Comparison of ENCODE assay signal across 16 mouse cellular contexts in genomic region chr6:4971229-4971628, GRCm38 (mm10).
A peak's percentile ranks its signal among the peaks of the same experiment; 100 is the strongest.
DNase-seq lines count a peak whose midpoint lies in the region; ATAC-seq and TF ChIP-seq lines count a peak whose summit lies in the region.
"Had no signal": no experiment of that assay in that cellular context is flagged by ENCODE, and none has a peak within 500 bp of the region (broad histone marks: within the 10 kb centered on the region; RNA-seq: fewer than 3 reads in every experiment).

No protein-coding gene starts in this region.

- peak overlapping the region; percentile 17; the same call in 1 of the 2 replicates for H3K27ac ChIP-seq in heart, adult 2 months
- no peak overlapping the region for H3K27ac ChIP-seq in heart, embryonic 12.5 days (ENCODE audit: poor library complexity, severe bottlenecking)
- H3K27ac ChIP-seq: lung, embryonic 15.5 days; stomach, postnatal 0 days had no signal

- H3K4me1 ChIP-seq in heart, adult 2 months (ENCODE audit: control insufficient read depth, insufficient read depth, low read length), result no peaks in the 10 kb centered on the region
- H3K4me1 ChIP-seq in heart, embryonic 12.5 days (replicated peaks), result peaks cover 13% of the 10 kb centered on the region; the same call in 1 of the 2 replicates

- no peaks in the 10 kb centered on the region for H3K79me2 ChIP-seq in heart, adult 2 months (replicated peaks; ENCODE audit: control insufficient read depth, insufficient read depth, low read length)

- no peak overlapping the region for H3K4me3 ChIP-seq in heart, adult 2 months
- H3K4me3 ChIP-seq in heart, embryonic 12.5 days, result no peak overlapping the region
- H3K4me3 ChIP-seq: lung, embryonic 15.5 days had no signal

- no peak for TF ChIP-seq POLR2A in heart, adult 2 months (IDR thresholded peaks at IDR 0.05; ENCODE audit: insufficient read depth, low read depth, low read length)

- peak; percentile 45 to 57 for DNase-seq in heart, adult 18-20 months
- DNase-seq in heart, postnatal 25 days (ENCODE audit: low spot score), result no peak
- peak in 1 of 2 experiments; percentile 46 for DNase-seq in heart, adult 2 months
- peak; percentile 55 for DNase-seq in heart, postnatal 4 days
- DNase-seq in embryo, embryonic 11 days, result no peak
- DNase-seq in kidney, postnatal 36 days, result no peak
- DNase-seq: gastrocnemius, postnatal 25 days; kidney, adult 8-10 months; layer of hippocampus, postnatal 36 days; thymus, postnatal 25 days had no signal

- no peak overlapping the region for H3K9ac ChIP-seq in heart, adult 2 months (ENCODE audit: low read depth, low read length)
- H3K9ac ChIP-seq in heart, embryonic 12.5 days, result no peak overlapping the region
- H3K9ac ChIP-seq: lung, embryonic 15.5 days had no signal

- H3K36me3 ChIP-seq in heart, adult 2 months (ENCODE audit: control insufficient read depth, insufficient read depth, low read length), result no peaks in the 10 kb centered on the region
- H3K36me3 ChIP-seq in heart, embryonic 12.5 days, result no peaks in the 10 kb centered on the region
- H3K36me3 ChIP-seq: G1E; lung, embryonic 15.5 days had no signal

- no peak for TF ChIP-seq CTCF in heart, adult 2 months (IDR thresholded peaks at IDR 0.05)

- H3K4me2 ChIP-seq in heart, embryonic 12.5 days, result peak overlapping the region; percentile 24; the same call in 1 of the 2 replicates
- H3K4me2 ChIP-seq: lung, embryonic 15.5 days had no signal

- H3K9me3 ChIP-seq in heart, embryonic 12.5 days (replicated peaks), result no peaks in the 10 kb centered on the region
- H3K9me3 ChIP-seq: G1E; lung, embryonic 15.5 days had no signal

- TF ChIP-seq EP300 in heart, adult 2 months (IDR thresholded peaks at IDR 0.05; ENCODE audit: insufficient read depth, low read depth, low read length), result no peak

- intact Hi-C loops in heart, postnatal 25 days (cut with DNase I), result no loop called here
- intact Hi-C loops in heart, adult 2 months (cut with DNase I), result no loop called here

- ATAC-seq in heart, embryonic 12.5 days (ENCODE audit: insufficient number of reproducible peaks, low FRiP score), result no peak
- ATAC-seq: CD4-positive, CD25-positive, alpha-beta regulatory T cell, adult 4 months; inflammation-experienced regulatory T-cells, adult 6 months had no signal

- WGBS in heart, adult 2 months, result 59% methylated on average over 9 of the region's 9 CpGs
- 54% methylated on average over 9 of the region's 9 CpGs for WGBS in heart, embryonic 12.5 days

- no peaks in the 10 kb centered on the region for H3K27me3 ChIP-seq in heart, adult 2 months (ENCODE audit: control insufficient read depth, insufficient read depth, low read length)
- no peaks in the 10 kb centered on the region for H3K27me3 ChIP-seq in heart, embryonic 12.5 days (replicated peaks)
- H3K27me3 ChIP-seq: lung, embryonic 15.5 days had no signal

Comparison
In these comparisons a context has a peak if more than half of its experiments do, and no peak if none do; other contexts are left out.
1. DNase-seq: peak in heart, adult 18-20 months (2 of 2) and heart, postnatal 4 days (single experiment); none in heart, postnatal 25 days (single experiment), embryo, embryonic 11 days (single experiment) and kidney, postnatal 36 days (0 of 2).